Mouse (Mus musculus): ENCODE measurements at regions not wholly inside any gene's neighbourhood (a gene's known extent, or its start where the extent isn't known, plus 50 kb on each side); places are given as distances from the start of the nearest gene placed in this dataset.

- H3K36me3 ChIP-seq (ENCODE audit: control insufficient read depth, insufficient read depth, low read length) = no peaks in the 10 kb centered on the region
- ATAC-seq (ENCODE audit: insufficient number of reproducible peaks, insufficient read depth, low FRiP score, low read depth) = no peak
- no peaks in the 10 kb centered on the region for H3K9me3 ChIP-seq (ENCODE audit: control insufficient read depth, low read length)
- 81% methylated on average over 4 of the region's 4 CpGs for WGBS
- no peaks in the 10 kb centered on the region for H3K4me1 ChIP-seq (ENCODE audit: control insufficient read depth in 2 of 2, insufficient read depth in 2 of 2, low read length in 2 of 2)
- H3K27ac ChIP-seq (replicated peaks in 1 of 2; ENCODE audit: control insufficient read depth in 1 of 2, insufficient read depth in 1 of 2, low read depth in 2 of 2, low read length in 2 of 2) = no peak overlapping the region
- no peak overlapping the region for H3K4me3 ChIP-seq (ENCODE audit: control insufficient read depth in 1 of 2, insufficient read depth in 1 of 2, low read depth in 1 of 2, low read length in 2 of 2)
- H3K27me3 ChIP-seq (ENCODE audit: control insufficient read depth, insufficient read depth, low read length) = no peaks in the 10 kb centered on the region
- H3K4me2 ChIP-seq (ENCODE audit: low read length) = no peak overlapping the region
- no peak overlapping the region for H3K9ac ChIP-seq (ENCODE audit: low read length)
These were observed 293.9 kb downstream of the Lyplal1 start for GRCm38 (mm10) chr1:185823226-185823625.

- no peaks in the 10 kb centered on the region for H3K36me3 ChIP-seq (ENCODE audit: control insufficient read depth, insufficient read depth, low read length)
- H3K9me3 ChIP-seq (ENCODE audit: control insufficient read depth, low read length) = no peaks in the 10 kb centered on the region
- 42% methylated on average over 5 of the region's 5 CpGs for WGBS
- no peak overlapping the region for H3K4me2 ChIP-seq (ENCODE audit: low read length)
- no peaks in the 10 kb centered on the region for H3K4me1 ChIP-seq (ENCODE audit: control insufficient read depth in 2 of 2, insufficient read depth in 2 of 2, low read length in 2 of 2)
- H3K9ac ChIP-seq (ENCODE audit: low read length) = no peak overlapping the region
- no peaks in the 10 kb centered on the region for H3K27me3 ChIP-seq (ENCODE audit: control insufficient read depth, insufficient read depth, low read length)
- ATAC-seq (ENCODE audit: insufficient number of reproducible peaks, insufficient read depth, low FRiP score, low read depth) = no peak
- H3K4me3 ChIP-seq (ENCODE audit: control insufficient read depth in 1 of 2, insufficient read depth in 1 of 2, low read depth in 1 of 2, low read length in 2 of 2) = no peak overlapping the region
- no peak overlapping the region for H3K27ac ChIP-seq (replicated peaks in 1 of 2; ENCODE audit: control insufficient read depth in 1 of 2, insufficient read depth in 1 of 2, low read depth in 2 of 2, low read length in 2 of 2)
These were observed 293.2 kb downstream of the Lyplal1 start for GRCm38 (mm10) chr1:185823956-185824355.

GRCm38 (mm10) chr1:185827986-185828385 lies 289.1 kb downstream of the Lyplal1 start:
- Histone ChIP-seq H3K4me3 (ENCODE audit: control insufficient read depth in 1 of 2, insufficient read depth in 1 of 2, low read depth in 1 of 2, low read length in 2 of 2) (no peak overlapping the region), H3K27me3 (ENCODE audit: control insufficient read depth, insufficient read depth, low read length) (no peaks in the 10 kb centered on the region), H3K36me3 (ENCODE audit: control insufficient read depth, insufficient read depth, low read length) (no peaks in the 10 kb centered on the region), H3K9me3 (ENCODE audit: control insufficient read depth, low read length) (no peaks in the 10 kb centered on the region), H3K4me1 (ENCODE audit: control insufficient read depth in 2 of 2, insufficient read depth in 2 of 2, low read length in 2 of 2) (no peaks in the 10 kb centered on the region), H3K9ac (ENCODE audit: low read length) (no peak overlapping the region), H3K27ac (replicated peaks in 1 of 2; ENCODE audit: control insufficient read depth in 1 of 2, insufficient read depth in 1 of 2, low read depth in 2 of 2, low read length in 2 of 2) (no peak overlapping the region), H3K4me2 (ENCODE audit: low read length) (no peak overlapping the region)
- 57% methylated on average over 2 of the region's 2 CpGs for WGBS
- no peak for ATAC-seq (ENCODE audit: insufficient number of reproducible peaks, insufficient read depth, low FRiP score, low read depth)

- no peak overlapping the region for H3K27ac ChIP-seq (replicated peaks in 1 of 2; ENCODE audit: control insufficient read depth in 1 of 2, insufficient read depth in 1 of 2, low read depth in 2 of 2, low read length in 2 of 2)
- no peaks in the 10 kb centered on the region for H3K9me3 ChIP-seq (ENCODE audit: control insufficient read depth, low read length)
- H3K4me3 ChIP-seq (ENCODE audit: control insufficient read depth in 1 of 2, insufficient read depth in 1 of 2, low read depth in 1 of 2, low read length in 2 of 2) = no peak overlapping the region
- no peak overlapping the region for H3K9ac ChIP-seq (ENCODE audit: low read length)
- no peaks in the 10 kb centered on the region for H3K27me3 ChIP-seq (ENCODE audit: control insufficient read depth, insufficient read depth, low read length)
- WGBS = 82% methylated on average over 6 of the region's 6 CpGs
- no peaks in the 10 kb centered on the region for H3K4me1 ChIP-seq (ENCODE audit: control insufficient read depth in 2 of 2, insufficient read depth in 2 of 2, low read length in 2 of 2)
- no peaks in the 10 kb centered on the region for H3K36me3 ChIP-seq (ENCODE audit: control insufficient read depth, insufficient read depth, low read length)
- no peak for ATAC-seq (ENCODE audit: insufficient number of reproducible peaks, insufficient read depth, low FRiP score, low read depth)
- H3K4me2 ChIP-seq (ENCODE audit: low read length) = no peak overlapping the region
These were observed 288.6 kb downstream of the Lyplal1 start for GRCm38 (mm10) chr1:185828486-185828885.

GRCm38 (mm10) chr1:185832059-185832458 lies 285.1 kb downstream of the Lyplal1 start:
- H3K4me2 ChIP-seq (ENCODE audit: low read length) = no peak overlapping the region
- no peak overlapping the region for H3K27ac ChIP-seq (replicated peaks in 1 of 2; ENCODE audit: control insufficient read depth in 1 of 2, insufficient read depth in 1 of 2, low read depth in 2 of 2, low read length in 2 of 2)
- H3K9me3 ChIP-seq (ENCODE audit: control insufficient read depth, low read length) = no peaks in the 10 kb centered on the region
- no peaks in the 10 kb centered on the region for H3K36me3 ChIP-seq (ENCODE audit: control insufficient read depth, insufficient read depth, low read length)
- H3K4me1 ChIP-seq (ENCODE audit: control insufficient read depth in 2 of 2, insufficient read depth in 2 of 2, low read length in 2 of 2) = no peaks in the 10 kb centered on the region
- whole genome bisulfite sequencing = 75% methylated on average over 4 of the region's 4 CpGs
- H3K9ac ChIP-seq (ENCODE audit: low read length) = no peak overlapping the region
- no peaks in the 10 kb centered on the region for H3K27me3 ChIP-seq (ENCODE audit: control insufficient read depth, insufficient read depth, low read length)
- ATAC-seq (ENCODE audit: insufficient number of reproducible peaks, insufficient read depth, low FRiP score, low read depth) = no peak
- no peak overlapping the region for H3K4me3 ChIP-seq (ENCODE audit: control insufficient read depth in 1 of 2, insufficient read depth in 1 of 2, low read depth in 1 of 2, low read length in 2 of 2)

GRCm38 (mm10) chr1:185834171-185834570 lies 282.9 kb downstream of the Lyplal1 start:
- H3K9me3 ChIP-seq (ENCODE audit: control insufficient read depth, low read length) = no peaks in the 10 kb centered on the region
- WGBS = 55% methylated on average over 6 of the region's 6 CpGs
- H3K9ac ChIP-seq (ENCODE audit: low read length) = no peak overlapping the region
- no peaks in the 10 kb centered on the region for H3K36me3 ChIP-seq (ENCODE audit: control insufficient read depth, insufficient read depth, low read length)
- ATAC-seq (ENCODE audit: insufficient number of reproducible peaks, insufficient read depth, low FRiP score, low read depth) = no peak
- no peaks in the 10 kb centered on the region for H3K27me3 ChIP-seq (ENCODE audit: control insufficient read depth, insufficient read depth, low read length)
- no peak overlapping the region for H3K27ac ChIP-seq (replicated peaks in 1 of 2; ENCODE audit: control insufficient read depth in 1 of 2, insufficient read depth in 1 of 2, low read depth in 2 of 2, low read length in 2 of 2)
- H3K4me1 ChIP-seq (ENCODE audit: control insufficient read depth in 2 of 2, insufficient read depth in 2 of 2, low read length in 2 of 2) = no peaks in the 10 kb centered on the region
- H3K4me2 ChIP-seq (ENCODE audit: low read length) = no peak overlapping the region
- no peak overlapping the region for H3K4me3 ChIP-seq (ENCODE audit: control insufficient read depth in 1 of 2, insufficient read depth in 1 of 2, low read depth in 1 of 2, low read length in 2 of 2)

- no peaks in the 10 kb centered on the region for H3K9me3 ChIP-seq (ENCODE audit: control insufficient read depth, low read length)
- no peak for ATAC-seq (ENCODE audit: insufficient number of reproducible peaks, insufficient read depth, low FRiP score, low read depth)
- H3K27me3 ChIP-seq (ENCODE audit: control insufficient read depth, insufficient read depth, low read length) = no peaks in the 10 kb centered on the region
- no peak overlapping the region for H3K4me3 ChIP-seq (ENCODE audit: control insufficient read depth in 1 of 2, insufficient read depth in 1 of 2, low read depth in 1 of 2, low read length in 2 of 2)
- H3K4me1 ChIP-seq (ENCODE audit: control insufficient read depth in 2 of 2, insufficient read depth in 2 of 2, low read length in 2 of 2) = no peaks in the 10 kb centered on the region
- H3K27ac ChIP-seq (replicated peaks in 1 of 2; ENCODE audit: control insufficient read depth in 1 of 2, insufficient read depth in 1 of 2, low read depth in 2 of 2, low read length in 2 of 2) = no peak overlapping the region
- no peak overlapping the region for H3K9ac ChIP-seq (ENCODE audit: low read length)
- no peaks in the 10 kb centered on the region for H3K36me3 ChIP-seq (ENCODE audit: control insufficient read depth, insufficient read depth, low read length)
- 61% methylated on average over 13 of the region's 13 CpGs for WGBS
- H3K4me2 ChIP-seq (ENCODE audit: low read length) = no peak overlapping the region
These were observed 280.4 kb downstream of the Lyplal1 start for GRCm38 (mm10) chr1:185836632-185837281.

- H3K27me3 ChIP-seq (ENCODE audit: control insufficient read depth, insufficient read depth, low read length) = no peaks in the 10 kb centered on the region
- 74% methylated on average over 12 of the region's 12 CpGs for WGBS
- no peaks in the 10 kb centered on the region for H3K36me3 ChIP-seq (ENCODE audit: control insufficient read depth, insufficient read depth, low read length)
- no peak overlapping the region for H3K4me2 ChIP-seq (ENCODE audit: low read length)
- ATAC-seq (ENCODE audit: insufficient number of reproducible peaks, insufficient read depth, low FRiP score, low read depth) = no peak
- H3K4me1 ChIP-seq (ENCODE audit: control insufficient read depth in 2 of 2, insufficient read depth in 2 of 2, low read length in 2 of 2) = peaks cover 0 to 2% of the 10 kb centered on the region in 2 experiments; a peak in 2 of 4 replicates
- no peaks in the 10 kb centered on the region for H3K9me3 ChIP-seq (ENCODE audit: control insufficient read depth, low read length)
- H3K9ac ChIP-seq (ENCODE audit: low read length) = no peak overlapping the region
- no peak overlapping the region for H3K4me3 ChIP-seq (ENCODE audit: control insufficient read depth in 1 of 2, insufficient read depth in 1 of 2, low read depth in 1 of 2, low read length in 2 of 2)
- no peak overlapping the region for H3K27ac ChIP-seq (replicated peaks in 1 of 2; ENCODE audit: control insufficient read depth in 1 of 2, insufficient read depth in 1 of 2, low read depth in 2 of 2, low read length in 2 of 2)
These were observed 274.6 kb downstream of the Lyplal1 start for GRCm38 (mm10) chr1:185842481-185842880.
